Mouse (Mus musculus) neural tube, embryonic 12.5 days (tissue): Measurements from ENCODE around the gene Ghr. TPM values are rescaled to one million over a fixed set of nuclear protein-coding genes. Genes with fewer than 3 reads are reported as not detected.

Experiments used
- ATAC-seq: fragments of 200-750 bp; cut with Nextera tagmentation; 2 replicates; pipeline ENCODE4 v1.8.0; 2017; ENCODE audit warnings: low read depth, mild to moderate bottlenecking, moderate TSS enrichment, moderate library complexity; ENCODE audit not compliant: low FRiP score
- H3K27ac ChIP-seq: fragments of 300-500 bp; sonication (generic); 2 replicates; pipeline ENCODE4 v1.5.1; 2016
- H3K27me3 ChIP-seq: fragments of 300-500 bp; sonication (generic); replicated peaks from 2 replicates; pipeline ENCODE4 v1.6.1; 2016; ENCODE audit warnings: mild to moderate bottlenecking
- H3K36me3 ChIP-seq: fragments of 300-500 bp; sonication (generic); 2 replicates; pipeline ENCODE4 v1.6.1; 2016; ENCODE audit warnings: mild to moderate bottlenecking
- H3K4me1 ChIP-seq: fragments of 300-500 bp; sonication (generic); 2 replicates; pipeline ENCODE4 v1.6.1; 2016
- H3K4me2 ChIP-seq: fragments of 300-500 bp; sonication (generic); replicated peaks from 2 replicates; pipeline ENCODE4 v1.6.1; 2016; ENCODE audit warnings: mild to moderate bottlenecking
- H3K4me3 ChIP-seq: fragments of 300-500 bp; sonication (generic); 2 replicates; pipeline ENCODE4 v1.5.1; 2016
- H3K9ac ChIP-seq: fragments of 300-500 bp; sonication (generic); 2 replicates; pipeline ENCODE4 v1.6.1; 2016; ENCODE audit warnings: mild to moderate bottlenecking
- H3K9me3 ChIP-seq: fragments of 300-500 bp; sonication (generic); 2 replicates; pipeline ENCODE4 v1.6.1; 2016; ENCODE audit warnings: mild to moderate bottlenecking
- WGBS: fragments of 180-500 bp; shearing (Covaris S2); methylation state at CpG from one replicate; pipeline ENCODE4 v1.1.7; 2016; 5-methylcytosine and 5-hydroxymethylcytosine counted together
- polyA plus RNA-seq: library from polyadenylated mRNA; unstranded; fragments of >200 nt; fragmentation: Nextera tagmentation; extraction: Ambion mirVana; gene quantifications from 2 replicates; pipeline ENCODE4 v1.2.1, GENCODE M21; 2016

The Ghr gene
- polyA plus RNA-seq, 1 experiment from 2014 or later, result 18.9 TPM

GRCm38 (mm10) chr15:3297615-3298014, 285.7 kb downstream of the Ghr start:
- Histone ChIP-seq H3K4me1 (no peaks in the 10 kb centered on the region), H3K4me3 (no peak overlapping the region), H3K27ac (no peak overlapping the region), H3K9ac (no peak overlapping the region), H3K4me2 (no peak overlapping the region), H3K9me3 (no peaks in the 10 kb centered on the region), H3K36me3 (no peaks in the 10 kb centered on the region), H3K27me3 (no peaks in the 10 kb centered on the region)
- ATAC-seq, result no peak
- 88% methylated on average over 8 of the region's 8 CpGs for WGBS

- WGBS, result 88% methylated on average over 1 of the region's 1 CpGs
- no peak for ATAC-seq
- Histone ChIP-seq H3K27me3 (no peaks in the 10 kb centered on the region), H3K4me2 (no peak overlapping the region), H3K9me3 (no peaks in the 10 kb centered on the region), H3K36me3 (no peaks in the 10 kb centered on the region), H3K4me1 (no peaks in the 10 kb centered on the region), H3K4me3 (no peak overlapping the region), H3K27ac (no peak overlapping the region), H3K9ac (no peak overlapping the region)
Observed at GRCm38 (mm10) chr15:3295986-3296385, 287.3 kb downstream of the Ghr start.

- 59% methylated on average over 1 of the region's 1 CpGs for WGBS
- ATAC-seq, result no peak
- no peak overlapping the region for H3K4me3 ChIP-seq
- no peak overlapping the region for H3K9ac ChIP-seq
- no peaks in the 10 kb centered on the region for H3K4me1 ChIP-seq
- H3K27me3 ChIP-seq, result no peaks in the 10 kb centered on the region
- H3K27ac ChIP-seq, result no peak overlapping the region
- H3K36me3 ChIP-seq, result no peaks in the 10 kb centered on the region
- no peaks in the 10 kb centered on the region for H3K9me3 ChIP-seq
- no peak overlapping the region for H3K4me2 ChIP-seq
Observed at GRCm38 (mm10) chr15:3293477-3293876, 289.8 kb downstream of the Ghr start.

GRCm38 (mm10) chr15:3290435-3290834, 292.9 kb downstream of the Ghr start:
- no peak overlapping the region for H3K9ac ChIP-seq
- H3K4me1 ChIP-seq, result no peaks in the 10 kb centered on the region
- no peak for ATAC-seq
- no peaks in the 10 kb centered on the region for H3K9me3 ChIP-seq
- H3K4me3 ChIP-seq, result no peak overlapping the region
- H3K4me2 ChIP-seq, result no peak overlapping the region
- no peak overlapping the region for H3K27ac ChIP-seq
- H3K36me3 ChIP-seq, result no peaks in the 10 kb centered on the region
- no peaks in the 10 kb centered on the region for H3K27me3 ChIP-seq
- 89% methylated on average over 3 of the region's 3 CpGs for WGBS

GRCm38 (mm10) chr15:3286032-3286431, 297.3 kb downstream of the Ghr start:
- no peak for ATAC-seq
- Histone ChIP-seq H3K27ac (no peak overlapping the region), H3K36me3 (no peaks in the 10 kb centered on the region)

GRCm38 (mm10) chr15:3281737-3282136, 301.6 kb downstream of the Ghr start:
- no peaks in the 10 kb centered on the region for H3K9me3 ChIP-seq
- no peak overlapping the region for H3K9ac ChIP-seq
- no peaks in the 10 kb centered on the region for H3K4me1 ChIP-seq
- no peaks in the 10 kb centered on the region for H3K27me3 ChIP-seq
- H3K36me3 ChIP-seq, result no peaks in the 10 kb centered on the region
- WGBS, result 75% methylated on average over 1 of the region's 1 CpGs
- no peak overlapping the region for H3K4me3 ChIP-seq
- H3K27ac ChIP-seq, result no peak overlapping the region
- ATAC-seq, result no peak
- no peak overlapping the region for H3K4me2 ChIP-seq

More at GRCm38 (mm10) chr15:3286032-3286431, 297.3 kb downstream of the Ghr start:
- H3K27me3 ChIP-seq, result no peaks in the 10 kb centered on the region
- no peak overlapping the region for H3K4me3 ChIP-seq
- no peak overlapping the region for H3K4me2 ChIP-seq
- H3K4me1 ChIP-seq, result no peaks in the 10 kb centered on the region
- no peak overlapping the region for H3K9ac ChIP-seq
- H3K9me3 ChIP-seq, result no peaks in the 10 kb centered on the region

GRCm38 (mm10) chr15:3281216-3281615, 302.1 kb downstream of the Ghr start:
- H3K4me1 ChIP-seq, result no peaks in the 10 kb centered on the region
- H3K9ac ChIP-seq, result no peak overlapping the region
- no peak overlapping the region for H3K4me3 ChIP-seq
- H3K27me3 ChIP-seq, result no peaks in the 10 kb centered on the region
- no peaks in the 10 kb centered on the region for H3K36me3 ChIP-seq
- H3K27ac ChIP-seq, result no peak overlapping the region
- H3K4me2 ChIP-seq, result no peak overlapping the region
- H3K9me3 ChIP-seq, result no peaks in the 10 kb centered on the region
- no peak for ATAC-seq

GRCm38 (mm10) chr15:3279242-3279641, 304.1 kb downstream of the Ghr start:
- Histone ChIP-seq H3K4me1 (no peaks in the 10 kb centered on the region), H3K9ac (no peak overlapping the region), H3K9me3 (no peaks in the 10 kb centered on the region), H3K27me3 (no peaks in the 10 kb centered on the region), H3K27ac (no peak overlapping the region), H3K36me3 (no peaks in the 10 kb centered on the region), H3K4me3 (no peak overlapping the region), H3K4me2 (no peak overlapping the region)
- ATAC-seq, result no peak
- WGBS, result 84% methylated on average over 7 of the region's 7 CpGs

GRCm38 (mm10) chr15:3277391-3277790, 305.9 kb downstream of the Ghr start:
- H3K36me3 ChIP-seq, result no peaks in the 10 kb centered on the region
- H3K4me2 ChIP-seq, result no peak overlapping the region
- no peaks in the 10 kb centered on the region for H3K4me1 ChIP-seq
- H3K4me3 ChIP-seq, result no peak overlapping the region
- H3K9ac ChIP-seq, result no peak overlapping the region
- ATAC-seq, result no peak
- WGBS, result 89% methylated on average over 2 of the region's 2 CpGs
- H3K27me3 ChIP-seq, result no peaks in the 10 kb centered on the region
- H3K27ac ChIP-seq, result no peak overlapping the region
- H3K9me3 ChIP-seq, result no peaks in the 10 kb centered on the region

GRCm38 (mm10) chr15:3273191-3273590, 310.1 kb downstream of the Ghr start:
- peaks cover 9% of the 10 kb centered on the region; the same call in 1 of the 2 replicates for H3K4me1 ChIP-seq
- H3K36me3 ChIP-seq, result no peaks in the 10 kb centered on the region
- no peaks in the 10 kb centered on the region for H3K9me3 ChIP-seq
- 78% methylated on average over 1 of the region's 1 CpGs for WGBS
- H3K4me3 ChIP-seq, result no peak overlapping the region
- no peak overlapping the region for H3K4me2 ChIP-seq
- H3K27me3 ChIP-seq, result no peaks in the 10 kb centered on the region
- no peak overlapping the region for H3K27ac ChIP-seq
- no peak for ATAC-seq
- no peak overlapping the region for H3K9ac ChIP-seq

GRCm38 (mm10) chr15:3271216-3271615, 312.1 kb downstream of the Ghr start:
- Histone ChIP-seq H3K9me3 (no peaks in the 10 kb centered on the region), H3K36me3 (no peaks in the 10 kb centered on the region), H3K27me3 (no peaks in the 10 kb centered on the region), H3K4me3 (peak overlapping the region; percentile 26), H3K4me2 (peak overlapping the region; percentile 54), H3K27ac (no peak overlapping the region), H3K4me1 (peaks cover 9% of the 10 kb centered on the region; the same call in 1 of the 2 replicates), H3K9ac (no peak overlapping the region)
- no peak for ATAC-seq
- WGBS, result 22% methylated on average over 6 of the region's 6 CpGs

- H3K27me3 ChIP-seq, result no peaks in the 10 kb centered on the region
- peaks cover 9% of the 10 kb centered on the region; the same call in 1 of the 2 replicates for H3K4me1 ChIP-seq
- H3K9me3 ChIP-seq, result no peaks in the 10 kb centered on the region
- ATAC-seq, result peak; percentile 73
- under 1% methylated on average over 12 of the region's 12 CpGs for WGBS
- peak overlapping the region; percentile 54 for H3K4me2 ChIP-seq
- H3K9ac ChIP-seq, result no peak overlapping the region
- H3K27ac ChIP-seq, result no peak overlapping the region
- H3K4me3 ChIP-seq, result peak overlapping the region; percentile 19; the same call in 1 of the 2 replicates
- H3K36me3 ChIP-seq, result no peaks in the 10 kb centered on the region
Observed at GRCm38 (mm10) chr15:3270646-3271077, 312.6 kb downstream of the Ghr start.

- no peaks in the 10 kb centered on the region for H3K36me3 ChIP-seq
- H3K4me3 ChIP-seq, result no peak overlapping the region
- no peak overlapping the region for H3K27ac ChIP-seq
- H3K9ac ChIP-seq, result no peak overlapping the region
- H3K4me1 ChIP-seq, result peaks cover 9% of the 10 kb centered on the region; the same call in 1 of the 2 replicates
- peak; percentile 54 for ATAC-seq
- WGBS, result 21% methylated on average over 6 of the region's 6 CpGs
- H3K27me3 ChIP-seq, result no peaks in the 10 kb centered on the region
- peak overlapping the region; percentile 54 for H3K4me2 ChIP-seq
- no peaks in the 10 kb centered on the region for H3K9me3 ChIP-seq
Observed at GRCm38 (mm10) chr15:3269996-3270645, 313.2 kb downstream of the Ghr start.
